Mouse (Mus musculus): ENCODE data around the gene Xrcc2.

GRCm38 (mm10) chr5:25666108-25666507 is 39.5 kb downstream of the Xrcc2 start:
- TF ChIP-seq CTCF (IDR thresholded peaks at IDR 0.05; ENCODE audit: low read depth): no peak
- TF ChIP-seq EP300 (IDR thresholded peaks at IDR 0.05; ENCODE audit: low read depth): no peak
